Mouse (Mus musculus): ENCODE measurements around the gene Ccl6.

The Ccl6 gene

GRCm38 (mm10) chr11:83595669-83596455, 3.0 kb upstream of the Ccl6 start:
- DNase-seq, result no peak

DNA sequence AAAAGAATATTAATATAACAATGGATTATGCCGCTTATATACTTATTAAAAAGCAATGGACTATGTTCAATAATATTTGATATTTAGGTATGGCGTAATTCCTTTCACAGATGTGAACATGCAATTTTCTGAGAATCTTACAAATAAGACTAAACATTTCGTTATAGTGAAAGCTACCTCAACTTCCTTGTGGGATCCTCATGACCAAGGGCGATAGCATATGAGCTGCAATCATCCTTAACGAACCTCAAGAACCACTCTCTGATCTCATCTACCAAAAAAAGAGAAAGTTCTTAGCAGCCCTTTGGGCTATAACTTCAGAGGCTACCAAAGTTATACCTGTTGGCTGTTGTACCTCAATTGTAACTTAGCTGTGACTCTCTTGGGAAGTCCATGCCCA, 566 bp upstream of the Ccl6 start:
- DNase-seq, result no peak

DNA sequence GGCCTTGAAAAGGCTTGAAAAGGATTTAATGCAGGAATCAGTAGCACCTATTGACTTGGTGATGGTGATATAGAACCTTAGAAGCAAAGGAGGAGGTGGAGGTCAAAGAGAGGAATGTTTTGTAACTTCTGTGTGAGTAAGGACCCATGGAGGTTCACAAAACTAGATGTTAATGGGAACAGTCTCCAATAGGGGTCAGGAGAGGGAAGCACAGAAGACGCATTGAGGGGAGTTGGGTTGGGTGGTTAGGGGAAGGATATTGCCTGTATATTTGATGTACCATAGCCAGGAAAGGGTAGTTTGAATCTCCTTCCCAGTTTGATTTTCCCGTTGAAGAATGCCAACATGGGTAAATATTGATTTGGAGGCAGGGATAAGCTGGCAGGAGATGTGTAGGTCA, 8.7 kb downstream of the Ccl6 start:
- no peak for DNase-seq

DNA sequence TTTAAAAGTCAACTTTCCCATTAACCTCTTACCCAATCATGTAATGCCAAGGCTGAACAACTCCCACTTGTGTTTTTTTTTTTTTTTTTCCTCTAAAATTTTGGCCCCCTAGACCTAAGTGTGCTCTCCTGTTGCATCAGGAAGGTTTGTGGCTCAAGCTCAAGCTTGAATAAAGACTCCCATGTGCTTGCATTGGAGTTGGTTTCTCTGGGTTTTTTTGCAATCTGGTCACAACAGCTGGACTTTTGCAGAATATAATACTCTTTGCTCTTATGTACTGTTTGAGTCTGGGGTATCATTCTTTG, 9.5 kb downstream of the Ccl6 start:
- DNase-seq, result no peak

DNA sequence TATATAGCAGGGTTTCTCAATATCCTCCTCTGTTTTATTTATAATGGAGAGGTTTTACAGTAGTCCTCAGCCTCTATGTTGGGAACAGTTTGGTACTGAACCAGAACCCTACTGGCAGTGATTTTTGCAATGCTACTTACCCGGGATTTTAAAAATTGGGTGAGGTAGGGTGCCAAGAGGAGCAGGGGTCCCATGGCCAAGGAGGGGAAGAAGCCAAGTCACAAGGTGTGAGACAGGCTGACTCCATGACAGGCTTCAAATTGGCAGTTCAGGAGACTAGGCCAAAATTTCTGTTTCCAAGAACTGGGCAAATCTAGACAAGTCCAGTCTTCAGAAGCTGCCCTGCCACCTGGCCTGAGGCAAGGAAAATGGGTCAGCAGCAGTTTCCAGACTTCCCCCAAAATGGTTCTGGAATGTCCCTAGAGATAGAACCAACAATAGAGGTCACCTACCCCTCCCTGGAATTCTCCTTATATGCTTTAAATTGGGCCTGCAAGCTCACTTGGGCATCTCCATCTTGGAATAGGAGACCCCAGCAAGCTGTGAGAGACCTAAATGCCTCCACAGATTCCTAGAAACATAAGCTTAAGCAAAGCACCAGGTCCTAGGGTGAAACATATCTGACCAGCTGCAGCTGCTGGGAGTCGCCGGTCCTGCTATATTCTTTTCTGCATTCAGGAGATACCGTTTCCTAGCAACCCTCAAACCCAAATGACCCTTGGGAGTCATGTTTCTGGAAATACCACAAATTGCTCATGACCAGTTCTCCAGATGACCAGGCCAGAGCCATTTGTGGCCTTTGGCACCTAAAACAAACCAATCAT, 10.0 kb downstream of the Ccl6 start:
- no peak for DNase-seq

DNA sequence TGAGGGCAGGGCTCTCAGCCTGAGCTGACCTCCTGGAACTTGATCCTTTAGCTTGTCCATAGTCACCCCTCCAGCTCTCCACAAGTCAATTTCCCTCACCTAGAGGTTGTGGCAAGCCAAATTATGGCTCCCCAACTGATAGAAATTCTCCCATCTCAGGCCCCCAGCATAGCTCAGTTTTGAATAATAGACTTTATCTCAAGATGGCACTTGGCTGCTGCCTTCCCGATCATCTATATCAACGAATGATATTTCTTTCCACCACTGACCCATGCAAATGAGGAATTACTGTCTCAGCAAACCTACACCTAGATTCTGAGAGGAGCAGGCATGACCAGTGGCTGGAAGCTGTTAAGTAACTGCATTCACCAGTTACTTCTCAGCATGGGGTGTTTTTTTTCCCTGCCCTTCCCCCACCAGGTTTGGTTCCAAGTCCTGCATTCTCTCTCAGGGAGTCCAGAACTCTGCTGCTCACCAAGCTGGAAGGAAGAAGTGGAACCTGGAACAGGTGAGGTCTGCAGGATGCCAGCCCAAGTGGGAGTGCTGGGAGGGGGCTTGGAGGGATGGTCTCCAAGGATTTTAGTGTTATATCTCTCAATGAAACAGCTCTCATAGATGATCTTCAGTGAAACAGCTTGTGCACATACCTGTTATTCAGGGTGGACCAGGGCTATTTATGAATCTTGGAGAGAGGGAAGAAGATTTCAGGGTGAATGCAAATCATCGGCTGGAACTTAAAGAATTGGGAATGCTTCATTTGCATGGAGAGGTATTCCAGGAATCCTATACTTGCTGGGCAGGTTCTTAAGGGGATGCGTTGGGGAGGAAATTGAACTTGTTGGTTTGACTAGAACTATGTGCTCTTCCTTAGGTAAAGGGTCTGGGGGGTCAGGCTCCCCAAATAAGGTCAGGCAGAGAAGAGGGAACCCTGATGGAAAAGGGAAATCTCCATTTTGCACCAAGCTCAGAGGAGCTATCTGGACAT, 11.0 kb downstream of the Ccl6 start:
- DNase-seq, result no peak

DNA sequence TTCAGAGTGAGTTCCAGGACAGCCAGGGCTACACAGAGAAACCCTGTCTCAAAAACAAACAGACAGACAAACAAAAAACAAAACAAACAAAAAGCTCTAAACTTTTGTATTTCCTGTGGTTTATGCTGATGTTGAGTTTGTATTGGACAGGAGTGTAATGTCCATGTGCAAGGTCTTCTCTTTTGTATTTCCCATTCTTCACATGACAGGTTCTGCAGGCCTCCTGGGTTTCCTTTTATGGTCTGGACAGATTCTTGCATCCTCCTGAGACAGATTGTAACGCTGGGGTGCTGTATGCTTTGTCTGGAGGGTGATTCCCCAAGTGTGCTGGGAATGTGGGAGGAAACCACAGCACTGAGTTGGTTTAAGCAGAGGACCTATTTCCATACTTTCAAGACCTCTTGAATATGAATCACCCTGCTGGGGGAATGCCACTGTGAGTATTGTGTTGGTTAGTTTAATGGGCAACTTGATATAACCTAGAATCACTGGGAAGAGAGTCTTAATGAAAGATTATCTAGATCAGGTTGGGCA, 12.1 kb downstream of the Ccl6 start:
- no peak for DNase-seq

- DNase-seq, result no peak
Measured at GRCm38 (mm10) chr11:83578999-83579398, 13.9 kb downstream of the Ccl6 start.

DNA sequence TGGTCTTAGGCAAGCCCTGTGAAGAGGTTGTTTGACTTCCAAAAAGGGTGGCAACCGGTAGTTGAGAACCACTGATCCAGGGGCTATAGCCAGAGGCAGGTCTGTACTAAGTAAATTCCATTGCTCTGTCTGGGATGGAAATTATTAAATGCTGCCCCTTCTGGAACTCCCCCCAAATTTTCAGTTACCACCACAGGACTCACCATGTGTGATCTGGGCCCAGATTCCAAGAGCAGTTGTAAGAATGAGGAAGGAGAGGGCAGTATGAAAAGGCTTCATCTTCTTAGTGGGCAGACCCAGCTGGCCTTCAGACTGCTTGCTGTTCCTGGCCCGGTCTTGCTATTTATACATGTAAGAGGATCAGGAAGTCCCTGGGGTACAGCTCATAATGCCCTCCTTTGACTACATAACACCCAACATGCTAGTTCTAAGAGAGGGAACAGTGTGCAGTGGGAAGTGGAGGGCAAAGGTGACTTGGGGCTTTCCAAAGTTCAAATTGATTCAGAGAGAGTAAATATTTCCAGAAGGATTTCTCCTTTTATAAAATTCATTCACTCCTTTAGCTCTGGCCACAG, 14.6 kb downstream of the Ccl6 start, which contains the start of gene Ccl9:
TSS of gene Ccl9 (minus strand) at position 451 of the 575 bp plus-strand sequence.
- no peak for DNase-seq

DNA sequence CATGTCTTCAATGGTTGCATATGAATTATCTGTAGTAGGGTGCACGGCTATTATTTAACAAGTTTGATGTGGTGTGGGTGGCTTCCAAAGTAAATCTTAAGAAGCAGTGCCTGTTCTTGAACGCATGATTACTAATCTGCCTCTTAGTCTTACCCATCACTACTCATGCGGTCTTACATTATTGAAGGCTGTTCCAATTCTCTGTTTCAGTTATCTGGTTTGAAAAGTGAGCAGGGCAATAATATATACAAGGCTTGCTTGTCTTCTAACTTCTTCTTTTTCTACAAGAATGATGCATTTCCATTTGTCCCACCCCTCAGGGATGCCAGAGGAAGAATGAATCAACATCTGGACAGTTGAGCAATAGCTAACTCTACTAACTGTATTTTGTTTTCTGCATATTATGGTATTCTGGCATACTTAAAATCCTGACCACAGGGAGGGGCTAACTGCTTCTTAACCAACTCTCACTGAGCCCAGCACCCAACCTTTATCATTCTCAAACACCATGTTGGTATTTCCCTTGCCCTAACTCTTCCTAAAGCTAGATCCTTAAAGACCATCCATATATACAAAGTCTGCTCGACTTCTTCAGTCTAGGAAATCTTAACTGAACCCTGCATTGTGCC, 15.8 kb downstream of the Ccl6 start:
- DNase-seq, result no peak

DNA sequence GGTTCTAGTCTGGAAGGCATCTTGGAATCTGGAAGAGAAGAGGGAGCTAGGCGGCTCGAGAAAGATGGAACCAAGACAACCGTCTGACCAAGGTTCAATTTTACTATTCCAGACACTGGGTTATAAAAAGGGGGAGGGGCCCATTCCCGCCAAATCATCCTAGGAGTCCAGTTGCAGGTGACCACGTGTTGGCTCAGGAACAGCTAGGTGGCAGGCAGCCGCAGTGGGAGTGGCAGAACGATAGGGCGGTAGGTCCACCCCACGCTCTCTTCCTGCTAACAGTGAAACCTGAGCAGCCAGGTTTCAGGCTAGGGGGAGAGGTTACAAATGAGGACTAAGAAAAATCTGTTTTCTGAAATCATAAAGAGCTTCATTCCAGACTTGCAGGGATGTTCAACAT, 20.1 kb downstream of the Ccl6 start:
- no peak for DNase-seq

- no peak for DNase-seq
Measured at GRCm38 (mm10) chr11:83572223-83572622, 20.7 kb downstream of the Ccl6 start.

- no peak for DNase-seq
Measured at GRCm38 (mm10) chr11:83570189-83570588, 22.7 kb downstream of the Ccl6 start.

DNA sequence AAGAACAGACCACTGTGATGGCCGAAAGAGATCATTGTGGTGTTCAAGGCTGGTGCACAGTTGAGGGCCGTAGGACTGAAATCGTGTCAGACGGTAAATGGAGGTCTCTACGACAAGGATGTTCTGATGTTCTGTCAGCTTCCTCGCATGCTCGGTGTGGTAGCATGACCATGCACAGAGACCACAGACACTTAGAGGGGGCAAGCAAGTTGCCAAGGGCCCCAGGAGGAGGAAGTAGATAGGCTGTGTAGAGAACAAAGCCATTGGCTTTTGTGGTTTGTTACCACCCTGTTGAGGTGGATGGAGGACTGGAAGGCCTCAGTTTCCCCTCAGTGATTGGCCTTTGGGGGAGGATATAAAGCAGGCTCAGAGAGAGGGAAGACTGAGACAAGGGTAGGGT, 23.6 kb downstream of the Ccl6 start:
- no peak for DNase-seq

DNA sequence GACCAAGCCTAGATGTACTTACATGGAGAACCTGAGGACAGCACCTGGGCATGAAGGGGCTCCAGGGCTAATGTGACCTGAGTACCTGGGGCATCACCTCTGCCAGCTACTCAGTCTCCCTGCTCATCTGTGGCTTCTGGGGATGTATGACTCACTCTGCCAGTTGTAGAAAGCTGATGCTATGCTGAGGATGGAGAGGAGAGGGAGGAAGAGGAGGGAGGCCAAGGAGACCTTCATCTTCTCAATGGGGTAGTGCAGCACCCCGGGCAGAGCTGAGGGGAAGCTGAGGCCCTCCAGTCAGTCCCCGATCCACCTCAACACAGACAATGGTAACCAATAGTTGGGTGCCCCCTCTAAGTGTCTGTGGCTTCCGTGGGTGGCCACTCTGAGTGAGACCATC, 24.1 kb downstream of the Ccl6 start:
- no peak for DNase-seq

DNA sequence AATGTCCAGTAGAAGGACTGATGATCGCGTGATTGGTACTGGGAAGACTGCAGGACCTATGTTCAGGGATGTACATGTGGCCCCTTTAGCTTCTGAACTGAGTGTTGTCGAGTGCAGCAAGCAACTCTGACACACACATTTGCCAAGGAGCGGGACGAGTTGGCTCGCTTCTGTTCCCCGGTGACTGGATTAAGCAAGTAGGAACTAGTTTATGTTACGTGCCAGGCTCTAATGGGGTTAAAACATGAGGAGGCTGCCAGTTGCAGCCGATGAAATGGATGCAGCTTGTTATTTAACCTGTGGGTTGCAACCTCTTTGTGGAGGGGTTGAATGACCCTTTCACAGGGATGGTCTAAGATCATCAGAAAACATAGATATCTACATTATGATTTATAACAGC, 24.8 kb downstream of the Ccl6 start:
- no peak for DNase-seq

- no peak for DNase-seq
Measured at GRCm38 (mm10) chr11:83567311-83567710, 25.6 kb downstream of the Ccl6 start.

GRCm38 (mm10) chr11:83566617-83567016, 26.3 kb downstream of the Ccl6 start:
- DNase-seq, result no peak

GRCm38 (mm10) chr11:83563754-83564153, 29.1 kb downstream of the Ccl6 start:
- no peak for DNase-seq

GRCm38 (mm10) chr11:83562311-83562887, 30.5 kb downstream of the Ccl6 start:
- DNase-seq, result no peak

GRCm38 (mm10) chr11:83560405-83560804, 32.5 kb downstream of the Ccl6 start:
- no peak for DNase-seq

- DNase-seq, result no peak
Measured at GRCm38 (mm10) chr11:83557074-83557473, 35.8 kb downstream of the Ccl6 start.

Measured in cerebellum, postnatal 36 days (tissue).